Mouse (Mus musculus) layer of hippocampus, adult 9-11 months (tissue): Measurements from ENCODE around the gene Sugp1.
A peak's percentile ranks its signal among the peaks of the same experiment; 100 is the strongest.
"Not testable (repeated sequence)": the region's sequence is repeated elsewhere in the genome, so short reads cannot be mapped to it uniquely, and the experiment has no call there.

Experiments
- DNase-seq: peaks from one replicate; pipeline ENCODE4 v3.0.0; 2022

The Sugp1 gene

DNA sequence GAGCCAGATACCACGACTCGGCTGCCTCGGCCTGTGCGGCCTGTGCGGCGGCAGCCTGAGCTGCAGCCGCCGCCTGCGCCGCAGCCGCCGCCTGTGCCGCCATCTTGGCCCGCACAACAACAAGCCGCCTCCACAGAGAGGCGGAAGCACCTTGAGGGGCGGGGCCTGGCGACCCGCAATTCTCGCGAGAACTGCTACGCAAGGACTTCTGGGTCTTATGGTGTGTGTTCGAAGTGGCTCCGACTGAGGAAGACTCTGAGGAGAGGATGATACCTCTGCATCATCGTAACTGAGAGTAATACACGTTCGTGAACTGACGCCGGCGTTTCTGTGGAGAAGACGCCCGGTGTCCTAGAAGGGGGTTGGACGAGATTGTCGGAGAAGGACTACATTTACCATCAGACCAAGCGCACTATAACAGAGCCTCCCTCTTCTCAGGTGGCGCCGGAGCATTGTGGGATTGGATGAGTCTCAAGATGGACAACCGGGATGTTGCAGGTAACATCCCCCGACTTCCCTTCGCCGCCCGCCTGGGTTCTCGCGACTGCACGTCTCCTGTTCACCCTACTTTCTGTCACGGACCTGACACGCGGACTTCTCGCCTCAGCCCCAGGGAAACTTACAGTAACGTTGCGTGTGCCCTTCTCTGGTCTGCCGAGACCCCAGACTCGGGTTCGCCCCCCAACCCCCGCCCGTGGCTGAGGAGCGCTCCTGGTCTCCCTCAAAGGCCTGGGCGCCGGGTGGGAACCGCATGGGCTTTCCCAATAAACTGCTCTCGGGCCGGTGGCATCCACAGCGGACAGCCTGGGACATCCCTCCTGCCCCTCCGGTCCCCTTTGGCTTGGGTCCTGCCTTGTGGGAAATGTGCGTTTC, at the start of gene Sugp1, which contains the start of gene Mau2:
Gene Sugp1, plus strand, starts transcription at position 231 of the 873 bp plus-strand sequence.
Gene Mau2, minus strand, starts transcription at position 152 of the 873 bp plus-strand sequence.
- peak; percentile 96 for DNase-seq

DNA sequence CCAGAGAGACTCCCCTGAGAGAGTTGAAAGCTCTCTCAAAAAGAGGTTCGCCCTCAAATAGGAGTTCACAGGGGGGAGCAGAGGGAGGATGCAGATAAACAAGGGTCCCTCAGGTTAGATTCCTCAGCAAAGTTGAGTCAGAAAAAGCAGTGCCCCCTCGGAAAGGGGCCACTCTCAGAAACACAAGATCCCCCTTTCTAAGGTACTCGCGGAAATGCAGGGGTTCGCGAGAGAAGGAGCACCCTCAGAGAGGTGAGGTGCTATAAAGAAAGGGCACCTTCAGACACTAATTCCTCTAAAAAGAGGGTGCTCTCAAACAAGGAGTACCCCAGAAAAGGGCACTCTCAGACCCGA, 47.2 kb upstream of the Sugp1 start:
- DNase-seq: no peak

DNA sequence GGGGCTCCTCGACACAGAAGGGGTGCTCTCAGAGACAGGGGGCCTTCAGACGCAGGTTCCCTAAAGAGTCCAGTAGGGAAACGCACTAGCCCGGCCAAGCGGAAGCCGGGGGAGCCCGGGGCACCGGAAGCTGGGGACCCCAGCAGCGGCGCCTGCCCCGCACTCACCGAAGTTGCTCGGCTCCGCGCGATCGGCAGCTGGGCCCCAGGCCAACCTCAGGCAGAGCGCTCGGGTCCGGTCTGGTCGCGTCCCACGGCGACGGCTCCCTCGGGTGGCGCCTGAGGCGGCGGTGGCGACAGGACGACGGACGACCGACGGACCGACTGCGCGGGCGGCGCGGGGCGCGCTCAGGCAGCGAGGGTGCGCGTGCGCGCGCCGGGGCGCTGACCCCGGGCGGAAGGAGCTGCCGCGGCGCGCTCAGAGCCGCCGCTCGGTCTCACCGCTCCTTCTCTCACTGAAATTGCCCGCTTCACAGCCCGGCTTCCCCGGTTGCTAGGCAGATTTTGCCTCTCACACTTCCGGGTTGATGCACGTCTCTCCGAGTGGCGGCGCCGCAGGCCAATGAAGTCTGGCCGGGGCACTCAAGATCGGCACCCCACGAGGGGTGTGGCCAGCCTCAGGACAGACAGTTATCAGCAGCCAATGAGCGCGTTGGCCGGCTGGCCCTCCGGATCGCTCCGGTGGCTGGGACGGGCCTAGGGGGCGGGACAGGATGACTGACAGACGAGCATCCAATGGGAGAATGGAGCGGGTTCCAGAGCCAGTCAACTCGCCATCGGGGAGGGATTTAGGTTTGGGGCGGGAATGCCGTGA, 46.6 kb upstream of the Sugp1 start, which contains the start of gene Gatad2a:
Gene Gatad2a, minus strand, starts transcription at position 609 of the 813 bp plus-strand sequence.
- peak; percentile 100 for DNase-seq

DNA sequence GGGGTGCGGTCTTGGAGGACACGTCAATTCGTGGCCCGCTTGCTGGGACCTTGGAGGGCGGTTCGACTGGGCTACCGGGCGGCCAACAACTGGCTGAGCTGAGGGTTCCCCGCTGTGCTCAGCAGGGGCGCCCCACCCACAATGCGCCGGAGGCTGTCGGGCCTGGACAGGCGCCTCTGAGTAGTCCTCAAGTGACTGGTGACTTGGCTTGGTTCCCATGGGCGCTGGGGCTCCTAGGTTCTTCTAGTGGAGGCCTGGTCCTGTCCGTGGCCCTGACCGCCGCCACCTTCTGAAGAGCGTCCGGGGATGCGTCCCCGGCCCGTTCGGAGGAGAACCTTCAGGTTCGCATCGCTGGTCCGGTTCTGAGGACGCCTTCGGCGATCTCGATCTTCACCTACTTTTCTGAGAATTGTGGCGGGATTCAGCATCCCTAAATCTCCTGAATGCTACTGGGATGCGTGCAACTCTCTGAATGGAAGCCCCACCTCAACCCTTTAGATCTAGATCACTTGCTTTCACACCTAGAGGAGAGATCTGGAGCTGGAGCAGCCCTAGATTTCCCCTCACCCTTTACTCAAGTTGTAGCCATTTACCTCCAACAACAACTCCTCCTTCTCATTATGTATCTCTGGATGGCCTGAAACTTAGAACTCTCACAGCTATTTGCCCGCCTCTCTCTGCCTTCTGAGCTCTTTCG, 45.9 kb upstream of the Sugp1 start:
- DNase-seq: no peak

DNA sequence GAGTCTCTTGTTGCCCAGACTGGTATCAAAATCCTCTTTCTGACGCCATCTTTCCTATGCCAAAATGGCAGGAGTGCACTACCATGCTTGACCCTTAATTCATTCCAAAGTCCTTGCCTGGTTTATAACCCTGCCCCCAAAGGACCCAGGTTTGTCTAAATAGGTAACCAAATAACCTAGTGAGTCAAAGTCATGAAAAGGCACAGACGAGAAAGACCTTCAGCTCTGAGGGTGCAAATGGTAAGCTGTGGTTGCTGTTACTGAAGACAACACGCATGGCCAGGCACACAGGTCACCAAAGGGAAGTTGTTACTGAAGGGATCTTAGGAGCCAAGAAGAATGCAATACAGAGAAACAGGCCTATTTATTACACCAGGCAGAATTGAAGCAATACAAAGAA, 43.9 kb upstream of the Sugp1 start:
- DNase-seq: no peak

DNA sequence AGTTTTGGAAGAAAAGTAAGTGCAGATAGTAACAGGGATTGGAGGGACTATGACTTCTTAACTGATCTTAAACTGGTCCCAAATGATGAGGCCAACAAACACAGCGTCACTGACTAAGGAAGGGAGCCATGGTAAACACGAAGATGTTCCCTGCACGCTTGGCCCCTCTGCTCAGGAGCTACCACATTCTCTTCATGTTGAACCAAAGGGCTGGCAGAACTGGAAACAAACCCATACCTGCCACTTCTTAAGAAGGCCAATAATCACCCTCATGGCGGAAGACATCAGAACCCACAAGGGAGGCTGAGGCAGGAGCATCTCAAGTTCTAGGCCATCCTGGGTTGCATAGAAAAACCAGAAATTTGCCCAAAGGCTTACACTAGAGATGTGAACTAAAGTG, 43.4 kb upstream of the Sugp1 start:
- no peak for DNase-seq

DNA sequence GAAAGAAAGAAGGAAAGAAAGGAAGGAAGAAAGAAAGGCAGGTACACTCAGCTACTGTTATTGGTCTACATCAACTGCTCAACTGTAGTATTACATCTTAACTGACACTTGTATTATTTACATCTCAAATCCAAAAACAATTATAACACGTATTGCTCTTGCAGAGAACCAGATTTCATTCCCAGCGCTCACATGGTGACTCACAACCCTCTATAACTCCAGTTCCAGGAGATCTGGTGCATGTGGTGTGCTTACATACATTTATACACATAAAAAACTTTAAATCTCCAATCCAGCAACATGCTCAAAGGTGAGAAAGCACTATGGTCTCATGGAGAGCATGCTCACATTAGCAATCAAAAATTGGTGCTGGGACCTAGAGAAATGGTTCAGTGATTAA, 42.4 kb upstream of the Sugp1 start:
- DNase-seq: no peak

DNA sequence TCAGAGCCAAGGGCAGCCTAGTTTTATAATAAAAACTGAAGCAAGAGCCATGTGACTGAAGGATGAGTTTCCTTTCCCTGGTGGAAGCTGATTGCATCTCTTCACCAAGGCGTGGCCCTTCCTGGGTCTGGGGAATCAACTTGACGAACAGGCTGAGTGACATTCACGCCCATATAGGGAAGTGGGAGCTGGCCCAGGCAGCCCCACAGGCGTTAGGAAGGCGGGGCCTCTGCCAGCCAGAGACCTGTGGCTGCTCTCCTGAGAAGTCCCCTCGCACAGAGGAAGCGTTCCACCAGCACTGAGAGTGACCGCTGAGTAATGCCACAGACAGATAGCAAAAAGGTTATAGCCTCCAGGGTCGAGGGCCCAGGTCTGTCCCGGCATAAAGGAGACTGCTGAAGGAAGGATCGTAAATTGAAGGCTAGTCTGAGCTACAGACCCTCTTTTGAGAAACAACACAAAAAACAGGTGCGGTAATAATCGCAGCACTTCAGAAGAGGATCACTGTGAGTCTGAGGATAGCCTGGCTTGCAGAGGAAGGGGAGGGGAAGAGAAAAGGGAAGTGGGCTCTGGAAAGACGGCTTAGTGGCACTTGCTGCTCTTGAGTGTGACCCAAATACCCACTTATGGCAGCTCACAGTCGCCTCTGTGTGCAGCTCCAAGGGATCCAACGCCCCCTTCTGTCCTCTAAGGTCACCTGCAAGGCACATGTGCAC, 41.3 kb upstream of the Sugp1 start:
- peak; percentile 73 for DNase-seq

DNA sequence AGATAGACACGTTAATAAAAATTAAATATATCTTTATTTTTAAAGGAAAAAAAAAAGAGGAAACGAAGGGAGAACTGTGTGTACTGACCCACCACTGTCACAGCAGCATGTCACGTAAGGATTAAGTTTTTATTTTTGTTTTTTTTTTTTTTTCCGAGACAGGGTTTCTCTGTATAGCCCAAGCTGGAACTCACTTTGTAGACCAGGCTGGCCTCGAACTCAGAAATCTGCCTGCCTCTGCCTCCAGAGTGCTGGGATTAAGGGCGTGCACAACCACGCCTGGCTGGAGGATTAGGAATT, 40.8 kb upstream of the Sugp1 start:
- not testable (repeated sequence) for DNase-seq

DNA sequence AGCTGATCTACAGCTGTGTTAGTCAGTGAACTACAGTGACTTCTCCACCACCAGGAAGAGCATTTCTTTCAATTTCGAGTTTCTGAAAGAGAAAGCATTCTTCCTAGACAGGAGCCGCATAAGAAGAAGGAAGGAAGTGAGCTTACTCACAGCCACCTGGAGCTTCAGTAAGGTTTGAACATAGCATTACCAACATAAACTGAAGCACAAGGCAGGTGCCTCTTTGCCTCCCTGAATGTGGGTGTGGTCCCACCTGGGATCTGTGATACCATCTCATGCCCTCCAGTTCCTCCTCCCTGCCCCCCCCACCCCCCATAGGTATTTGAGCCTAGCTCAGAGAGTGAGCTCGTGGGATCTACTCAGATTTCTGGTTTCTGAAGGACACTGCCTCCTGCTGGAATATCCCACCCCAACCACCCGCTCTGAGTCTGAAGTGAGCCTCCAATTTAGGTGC, 39.4 kb upstream of the Sugp1 start:
- DNase-seq: no peak

DNA sequence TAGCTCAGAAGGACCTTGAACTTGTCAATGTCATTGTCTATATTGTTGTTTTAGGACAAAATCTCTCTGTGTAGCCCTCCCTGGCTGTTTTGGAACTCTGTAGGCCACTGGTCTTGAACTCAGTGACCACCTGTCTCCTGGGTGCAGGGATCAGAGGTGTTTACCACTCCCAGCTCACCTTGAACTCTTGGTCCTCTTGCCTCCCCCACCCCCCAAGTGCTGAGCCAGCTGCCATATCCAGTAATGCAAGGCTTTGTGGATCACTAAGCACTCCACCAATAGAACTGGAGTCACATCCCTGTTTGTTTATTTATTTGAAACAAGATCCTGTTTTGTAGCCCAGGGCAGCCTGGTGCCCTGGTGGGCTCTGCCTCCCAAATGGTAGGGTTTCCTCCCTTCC, 38.3 kb upstream of the Sugp1 start:
- DNase-seq: no peak

DNA sequence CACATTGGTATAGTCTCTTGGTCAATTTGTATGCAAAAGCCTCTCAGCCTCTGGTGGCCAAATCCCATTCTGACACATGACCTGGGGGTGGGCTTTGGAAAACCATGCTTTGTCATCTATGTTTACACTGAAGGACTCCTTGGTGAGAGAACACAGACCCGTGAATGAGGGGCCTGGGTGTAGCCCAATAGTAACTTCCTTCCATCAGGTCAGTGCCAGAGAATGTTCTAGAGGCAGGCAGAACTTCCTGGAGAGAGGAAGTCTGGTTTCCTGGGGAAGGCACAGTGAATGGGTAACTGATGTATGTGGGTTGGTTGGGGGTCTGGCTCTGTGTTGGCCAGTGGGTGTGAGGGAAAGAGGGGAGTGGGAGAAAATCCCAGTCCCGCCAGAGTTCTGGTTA, 37.4 kb upstream of the Sugp1 start:
- no peak for DNase-seq

DNA sequence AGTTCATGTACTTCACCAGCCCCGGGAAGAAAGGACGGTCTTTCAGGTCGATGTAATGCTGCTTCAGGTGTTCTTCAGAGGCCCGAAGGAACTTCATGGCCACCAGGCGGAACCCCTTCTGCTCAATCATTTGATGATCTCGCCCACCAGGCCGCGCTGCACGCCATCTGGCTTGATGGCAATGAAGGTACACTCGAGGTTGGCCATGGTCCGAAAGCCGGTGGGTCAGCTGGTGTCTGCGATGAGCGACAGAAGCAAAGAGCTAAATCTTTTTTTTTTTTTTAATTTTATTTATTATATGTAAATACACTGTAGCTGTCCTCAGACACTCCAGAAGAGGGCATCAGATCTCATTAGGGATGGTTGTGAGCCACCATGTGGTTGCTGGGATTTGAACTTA, 31.8 kb upstream of the Sugp1 start:
- DNase-seq: not testable (repeated sequence)

DNA sequence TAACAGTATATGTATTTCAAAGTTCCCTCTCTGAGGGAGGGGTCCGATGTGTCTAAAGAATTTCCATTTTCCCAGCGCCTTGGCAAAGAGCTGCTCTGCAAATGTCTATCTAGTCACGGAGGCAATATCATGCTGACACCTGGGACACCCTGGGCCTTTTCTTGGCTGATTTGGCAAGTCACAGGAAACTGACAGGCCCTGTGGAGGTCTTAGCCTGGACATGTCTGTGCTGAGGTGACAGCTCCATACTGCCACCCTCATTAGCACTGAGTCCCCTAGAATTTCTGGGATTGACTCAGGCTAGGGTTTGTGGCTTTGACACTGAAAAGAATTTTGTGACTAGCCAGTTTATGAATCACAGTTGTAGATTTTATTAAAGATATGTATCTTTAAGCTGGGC, 30.3 kb upstream of the Sugp1 start:
- no peak for DNase-seq

DNA sequence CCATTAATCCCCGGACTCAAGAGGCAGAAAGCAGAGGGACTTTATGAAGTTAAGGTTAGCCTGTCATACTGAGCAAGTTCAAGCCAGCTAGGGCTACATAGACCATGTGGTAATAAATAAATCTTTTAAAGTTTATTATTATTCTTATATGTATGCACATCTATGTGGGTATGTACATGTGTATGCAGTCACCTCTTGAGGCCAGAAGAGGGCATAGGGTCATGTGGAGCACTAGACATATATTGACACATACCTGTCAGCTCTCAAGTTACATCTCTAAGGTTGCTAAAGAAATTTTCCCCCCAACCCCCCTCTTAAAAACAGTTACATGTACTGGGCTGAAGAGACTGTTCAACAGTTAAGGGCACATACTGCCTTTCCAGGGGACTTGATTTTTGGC, 29.9 kb upstream of the Sugp1 start:
- DNase-seq: no peak

DNA sequence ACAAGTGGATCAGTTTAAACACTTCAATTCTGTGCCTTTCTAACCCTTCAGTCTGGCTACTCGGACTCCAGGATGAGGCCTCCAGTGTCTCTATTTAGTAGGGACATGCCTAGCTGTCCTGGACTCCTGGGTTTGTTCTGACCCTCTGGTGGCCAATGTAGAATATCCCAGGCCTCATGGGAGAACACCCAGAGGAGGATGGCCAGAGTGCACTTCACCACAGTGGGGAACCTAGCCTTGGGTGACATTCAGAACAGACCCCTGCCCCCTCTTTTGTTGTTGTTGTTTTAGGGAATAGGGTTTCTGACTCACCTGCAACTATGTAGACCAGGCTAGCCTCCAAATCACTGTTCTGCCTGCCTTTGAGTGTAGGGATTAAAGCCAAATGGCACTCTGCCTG, 27.6 kb upstream of the Sugp1 start:
- no peak for DNase-seq

DNA sequence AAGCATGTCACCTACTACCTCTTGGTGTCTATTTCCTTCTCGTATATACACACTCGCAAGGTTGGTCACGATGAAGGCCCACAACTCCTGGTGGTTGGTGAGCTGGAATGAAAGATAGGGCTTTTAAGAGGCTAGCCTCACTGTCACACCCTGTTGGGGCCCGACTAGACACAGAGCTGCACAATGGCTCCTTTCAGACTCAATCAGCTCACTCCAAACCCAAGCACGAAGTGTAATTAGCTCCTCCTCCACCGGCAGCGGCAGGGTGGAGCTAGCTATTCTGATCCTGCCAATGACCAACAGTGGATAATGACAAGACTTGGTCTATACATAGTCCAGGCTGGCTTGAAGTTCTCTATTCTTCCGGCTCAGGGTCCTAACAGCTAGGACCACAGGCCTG, 19.0 kb upstream of the Sugp1 start:
- DNase-seq: peak; percentile 32

DNA sequence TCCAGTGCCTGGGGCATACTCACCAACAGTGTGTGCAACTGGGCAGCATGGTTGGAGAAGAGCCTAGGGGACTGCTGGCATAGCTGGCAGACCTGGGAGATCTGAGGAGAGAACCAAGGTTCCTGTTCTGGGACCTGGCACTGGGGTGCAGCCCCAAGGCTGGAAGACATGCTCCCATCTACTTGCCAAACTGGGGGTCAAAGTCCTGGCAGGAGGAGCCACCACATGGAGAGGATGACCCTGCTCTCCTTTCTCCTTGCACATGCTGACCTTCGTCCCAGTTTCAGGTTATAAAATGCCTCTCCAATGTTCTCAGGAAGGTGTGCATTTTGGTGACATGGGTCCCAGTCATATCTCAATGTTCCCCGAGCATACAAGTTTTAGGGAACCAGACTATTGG, 16.5 kb upstream of the Sugp1 start:
- no peak for DNase-seq

DNA sequence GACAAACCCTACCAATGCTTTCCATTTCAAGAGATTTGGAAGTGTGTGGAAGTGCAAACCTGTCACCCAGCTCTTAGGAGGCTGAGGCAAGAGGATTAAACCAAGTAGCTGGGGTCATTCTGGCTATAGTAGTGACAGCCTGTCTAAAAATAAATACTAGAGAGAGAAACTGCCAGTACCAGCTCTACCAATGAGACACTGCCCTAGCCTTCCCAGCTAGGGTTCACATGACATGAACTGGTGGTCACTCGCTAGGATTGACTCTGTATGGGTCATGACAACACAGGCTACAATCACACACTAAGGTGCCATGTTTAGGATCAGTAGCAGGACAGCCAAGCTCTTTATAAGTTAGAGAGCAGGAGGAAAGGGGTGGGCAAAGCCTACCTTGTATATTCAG, 12.4 kb upstream of the Sugp1 start:
- DNase-seq: no peak

DNA sequence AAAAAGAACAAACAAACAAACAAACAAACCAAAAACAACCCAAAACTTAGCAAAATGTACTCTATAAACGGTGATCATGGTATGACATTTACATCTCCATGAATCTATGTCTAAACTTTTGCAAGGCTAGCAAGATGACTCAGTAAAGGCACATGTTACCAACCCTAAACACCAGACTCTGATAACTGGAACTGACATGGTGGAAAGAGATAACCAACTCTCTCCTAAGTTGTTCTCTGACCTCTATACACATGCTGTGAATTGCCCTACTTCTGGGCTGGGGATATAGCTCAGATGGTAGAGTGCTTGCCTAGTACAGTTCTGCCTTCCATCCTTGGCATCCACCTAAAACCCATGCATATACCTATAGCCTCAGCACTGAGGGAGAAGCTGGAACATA, 4.6 kb upstream of the Sugp1 start:
- no peak for DNase-seq

DNA sequence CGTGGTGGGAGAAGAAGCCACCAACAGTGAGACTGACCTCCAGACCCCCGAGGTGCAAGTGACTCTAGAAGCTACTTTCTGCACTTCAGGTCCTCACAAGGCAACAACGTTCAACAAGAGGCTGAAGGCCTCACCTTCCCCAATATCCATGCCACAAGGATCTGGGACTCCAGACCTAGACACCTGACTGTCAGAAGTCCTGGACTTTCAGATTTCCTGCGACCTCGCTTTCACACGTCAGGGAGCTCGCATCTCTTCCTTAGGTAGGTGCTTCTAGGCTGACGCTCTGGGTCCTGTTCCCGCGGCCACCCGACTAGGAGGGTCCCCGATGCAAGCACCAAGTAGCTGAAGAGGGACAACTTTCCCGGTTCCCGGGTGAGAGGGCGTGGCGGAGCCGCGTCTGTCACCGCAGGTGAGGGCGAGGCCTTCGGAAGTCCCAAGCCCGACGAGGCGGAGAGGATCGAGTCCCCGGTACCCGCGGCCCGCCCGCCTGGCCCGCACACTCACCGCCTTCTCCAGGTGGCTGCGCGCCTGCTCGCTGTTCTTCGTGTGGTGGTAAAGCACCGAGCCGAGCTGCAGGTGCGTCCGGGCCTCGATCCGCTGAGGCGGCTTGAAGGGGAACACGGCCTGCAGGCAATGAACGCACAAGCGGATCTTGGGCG, 597 bp upstream of the Sugp1 start:
- DNase-seq: no peak

DNA sequence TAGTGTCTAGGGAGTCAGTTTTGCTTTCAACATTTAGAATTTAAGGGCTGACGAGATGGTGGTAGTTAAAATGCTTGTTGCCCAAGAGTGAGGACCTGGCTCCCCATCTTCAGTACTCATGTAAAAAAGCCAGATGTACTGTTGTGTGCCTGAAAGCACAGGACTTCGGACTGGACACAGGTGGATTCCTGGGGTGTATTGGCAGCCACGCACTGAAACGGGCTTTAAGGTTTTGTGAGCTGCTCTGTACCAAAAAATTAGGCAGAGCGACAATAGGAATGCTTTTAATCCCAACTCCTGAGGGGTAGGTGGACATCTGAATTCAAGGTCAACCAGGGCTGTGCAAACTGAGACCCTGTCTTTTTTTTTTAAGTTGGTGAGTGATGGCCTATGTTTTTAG, 1.4 kb downstream of the Sugp1 start:
- DNase-seq: no peak
